Mouse (Mus musculus) CH12.LX (cell line): ENCODE measurements around the gene Arhgap45.

Experiments used
- CHD2 ChIP-seq: IDR thresholded peaks from 2 replicates; pipeline ENCODE4 v1.6.1; 2011; ENCODE audit warnings: low read length, improper control_type of control experiment
- CTCF ChIP-seq, 2 experiments: IDR thresholded peaks in 1 of 2; conservative IDR thresholded peaks in 1 of 2; 2 replicates each; pipeline ENCODE4 v1.5.1; 2011 to 2012; ENCODE audit warnings: low read depth in 2 of 2, low read length in 2 of 2, improper control_type of control experiment in 1 of 2, inconsistent platforms in 1 of 2, mild to moderate bottlenecking in 1 of 2, moderate library complexity in 1 of 2
- ELF1 ChIP-seq: IDR thresholded peaks from 2 replicates; pipeline ENCODE4 v1.6.1; 2014; ENCODE audit warnings: low read depth, mild to moderate bottlenecking, inconsistent platforms, low read length, improper control_type of control experiment
- EP300 ChIP-seq: IDR thresholded peaks from 2 replicates; pipeline ENCODE4 v1.6.1; 2011; ENCODE audit warnings: low read length, improper control_type of control experiment
- IRF4 ChIP-seq: IDR thresholded peaks from 2 replicates; pipeline ENCODE4 v1.6.1; 2014; ENCODE audit warnings: low read depth, mild to moderate bottlenecking, inconsistent platforms, low read length, improper control_type of control experiment
- JUND ChIP-seq: conservative IDR thresholded peaks from 2 replicates; pipeline ENCODE4 v1.6.1; 2011; ENCODE audit warnings: low read depth, low read length, improper control_type of control experiment
- MAFK ChIP-seq: IDR thresholded peaks from 2 replicates; pipeline ENCODE4 v1.6.1; 2011; ENCODE audit warnings: low read length, improper control_type of control experiment; ENCODE audit not compliant: insufficient replicate concordance
- MXI1 ChIP-seq: IDR thresholded peaks from 2 replicates; pipeline ENCODE4 v1.6.1; 2011; ENCODE audit warnings: mild to moderate bottlenecking, low read depth, low read length, improper control_type of control experiment
- NRF1 ChIP-seq: IDR thresholded peaks from 2 replicates; pipeline ENCODE4 v1.6.1; 2014; ENCODE audit warnings: low read depth, mild to moderate bottlenecking, inconsistent platforms, low read length, improper control_type of control experiment, moderate library complexity
- PAX5 ChIP-seq: IDR thresholded peaks from 2 replicates; pipeline ENCODE4 v1.6.1; 2012; ENCODE audit warnings: low read length, inconsistent platforms, mixed read lengths
- POLR2A ChIP-seq: IDR thresholded peaks from 2 replicates; pipeline ENCODE4 v1.6.1; 2011; ENCODE audit warnings: low read depth, mild to moderate bottlenecking, improper control_type of control experiment, low read length
- RAD21 ChIP-seq: IDR thresholded peaks from 2 replicates; pipeline ENCODE4 v1.6.1; 2011; ENCODE audit warnings: low read depth, mild to moderate bottlenecking, low read length, improper control_type of control experiment, moderate library complexity
- RCOR1 ChIP-seq: conservative IDR thresholded peaks from 2 replicates; pipeline ENCODE4 v1.6.1; 2012; ENCODE audit warnings: low read depth, mild to moderate bottlenecking, inconsistent platforms, low read length, improper control_type of control experiment
- TBP ChIP-seq: conservative IDR thresholded peaks from 2 replicates; pipeline ENCODE4 v1.6.1; 2011; ENCODE audit warnings: low read depth, low read length, improper control_type of control experiment

DNA sequence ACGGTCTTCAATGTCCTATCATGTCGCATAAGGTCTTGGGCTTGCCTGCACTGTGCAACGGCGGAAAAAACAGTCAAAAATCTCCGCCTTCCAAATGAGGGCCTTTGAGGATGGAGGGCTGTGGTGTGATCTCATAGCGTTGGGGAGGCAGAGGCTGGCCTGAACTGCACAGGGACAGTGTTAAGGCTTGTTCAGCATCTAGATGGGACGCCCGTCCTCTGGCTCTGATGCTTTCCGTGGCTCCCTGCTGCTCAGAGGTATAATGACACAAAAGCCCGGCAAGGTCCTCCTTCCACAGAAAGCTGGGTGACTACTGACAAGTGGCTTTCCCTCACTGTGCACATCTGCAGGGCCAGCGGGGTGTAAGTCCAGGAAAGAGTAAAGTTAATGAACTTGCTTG is 3.7 kb downstream of the Arhgap45 start:
- no peak for TF ChIP-seq CTCF (conservative IDR thresholded peaks at IDR 0.05 in 1 of 2, IDR thresholded peaks at IDR 0.05 in 1 of 2; ENCODE audit: low read depth in 2 of 2, low read length in 2 of 2)
- TF ChIP-seq EP300: no peak
- TF ChIP-seq POLR2A: no peak
- TF ChIP-seq JUND: no peak
- TF ChIP-seq RAD21: no peak
- TF ChIP-seq IRF4: no peak
- no peak for TF ChIP-seq RCOR1
- TF ChIP-seq TBP: no peak
- no peak for TF ChIP-seq MXI1
- no peak for TF ChIP-seq CHD2
- TF ChIP-seq ELF1: no peak
- TF ChIP-seq PAX5: no peak
- TF ChIP-seq MAFK: no peak
- no peak for TF ChIP-seq NRF1
